Mouse (Mus musculus) adipocyte (in vitro differentiated cells): ENCODE results near the gene Polr3c.
"Not testable (repeated sequence)": the region's sequence is repeated elsewhere in the genome, so short reads cannot be mapped to it uniquely, and the experiment has no call there.

ENCODE experiments used
- DNase-seq: peaks from one replicate; pipeline ENCODE4 v3.0.0-alpha.2; 2016; ENCODE audit warnings: low spot score

Gene Polr3c

GRCm38 (mm10) chr3:96707903-96708683 lies 19.3 kb downstream of the Polr3c start, which contains the start of gene Nudt17:
TSS of gene Nudt17 (minus strand) at chr3:96708562.
- DNase-seq, result peak; percentile 81

GRCm38 (mm10) chr3:96706984-96707383 lies 20.4 kb downstream of the Polr3c start:
- DNase-seq, result no peak

GRCm38 (mm10) chr3:96706217-96706616 lies 21.2 kb downstream of the Polr3c start:
- DNase-seq, result no peak

- DNase-seq, result no peak
Observed at GRCm38 (mm10) chr3:96704778-96705177, 22.6 kb downstream of the Polr3c start.

- DNase-seq, result no peak
Observed at GRCm38 (mm10) chr3:96701003-96701402, 26.4 kb downstream of the Polr3c start.

GRCm38 (mm10) chr3:96700376-96700775 lies 27.1 kb downstream of the Polr3c start:
- DNase-seq, result peak; percentile 48

- no peak for DNase-seq
Observed at GRCm38 (mm10) chr3:96698993-96699690, 28.3 kb downstream of the Polr3c start.

GRCm38 (mm10) chr3:96696766-96697732 lies 30.4 kb downstream of the Polr3c start:
- peak; percentile 84 for DNase-seq

- peak; percentile 81 for DNase-seq
Observed at GRCm38 (mm10) chr3:96696198-96696765, 31.1 kb downstream of the Polr3c start, which contains the start of gene Pias3. TSS of gene Pias3 (plus strand) at chr3:96696384.

GRCm38 (mm10) chr3:96693579-96693978 lies 33.8 kb downstream of the Polr3c start:
- DNase-seq, result no peak

GRCm38 (mm10) chr3:96692506-96692905 lies 34.9 kb downstream of the Polr3c start:
- DNase-seq, result peak; percentile 80

GRCm38 (mm10) chr3:96690298-96690697 lies 37.1 kb downstream of the Polr3c start:
- no peak for DNase-seq

- DNase-seq, result no peak
Observed at GRCm38 (mm10) chr3:96688854-96689253, 38.6 kb downstream of the Polr3c start.

GRCm38 (mm10) chr3:96686057-96686456 lies 41.4 kb downstream of the Polr3c start:
- not testable (repeated sequence) for DNase-seq

GRCm38 (mm10) chr3:96684822-96685156 lies 42.6 kb downstream of the Polr3c start:
- DNase-seq, result no peak

GRCm38 (mm10) chr3:96684151-96684821 lies 43.1 kb downstream of the Polr3c start:
- peak; percentile 58 for DNase-seq

GRCm38 (mm10) chr3:96683496-96683895 lies 43.9 kb downstream of the Polr3c start:
- no peak for DNase-seq

- no peak for DNase-seq
Observed at GRCm38 (mm10) chr3:96680269-96680956, 47.0 kb downstream of the Polr3c start.

- DNase-seq, result no peak
Observed at GRCm38 (mm10) chr3:96679159-96679674, 48.2 kb downstream of the Polr3c start.

GRCm38 (mm10) chr3:96678456-96678855 lies 49.0 kb downstream of the Polr3c start:
- no peak for DNase-seq
